Mouse (Mus musculus) liver, embryonic 13.5 days (tissue): Measurements from ENCODE around the gene Retn. TPM values are rescaled to one million over a fixed set of nuclear protein-coding genes. Genes with fewer than 3 reads are reported as not detected.

ENCODE experiments used
- ATAC-seq: fragments of 200-750 bp; cut with Nextera tagmentation; 2 replicates; pipeline ENCODE4 v1.8.0; 2017; ENCODE audit warnings: low read depth, mild to moderate bottlenecking, moderate number of reproducible peaks, moderate library complexity
- DNase-seq: peaks from one replicate; pipeline ENCODE4 v3.0.0; 2022
- H3K27ac ChIP-seq: fragments of 300-500 bp; sonication (generic); 2 replicates; pipeline ENCODE4 v1.5.1; 2015; ENCODE audit warnings: moderate library complexity, mild to moderate bottlenecking, inconsistent platforms
- H3K27me3 ChIP-seq: fragments of 300-500 bp; sonication (generic); 2 replicates; pipeline ENCODE4 v1.6.1; 2015; ENCODE audit warnings: mild to moderate bottlenecking, inconsistent platforms
- H3K36me3 ChIP-seq: fragments of 300-500 bp; sonication (generic); 2 replicates; pipeline ENCODE4 v1.6.1; 2015; ENCODE audit warnings: mild to moderate bottlenecking, inconsistent platforms
- H3K4me1 ChIP-seq: fragments of 300-500 bp; sonication (generic); replicated peaks from 2 replicates; pipeline ENCODE4 v1.6.1; 2015; ENCODE audit warnings: inconsistent platforms
- H3K4me2 ChIP-seq: fragments of 300-500 bp; sonication (generic); 2 replicates; pipeline ENCODE4 v1.6.1; 2015; ENCODE audit warnings: inconsistent platforms, mild to moderate bottlenecking, moderate library complexity
- H3K4me3 ChIP-seq: fragments of 300-500 bp; sonication (generic); replicated peaks from 2 replicates; pipeline ENCODE4 v1.5.1; 2015; ENCODE audit warnings: mild to moderate bottlenecking, inconsistent platforms
- H3K9ac ChIP-seq: fragments of 300-500 bp; sonication (generic); 2 replicates; pipeline ENCODE4 v1.6.1; 2015; ENCODE audit warnings: mild to moderate bottlenecking, inconsistent platforms
- H3K9me3 ChIP-seq: fragments of 300-500 bp; sonication (generic); replicated peaks from 2 replicates; pipeline ENCODE4 v1.6.1; 2016; ENCODE audit warnings: inconsistent platforms
- WGBS: fragments of 180-500 bp; shearing (Covaris S2); methylation state at CpG from one replicate; pipeline ENCODE4 v1.1.7; 2015; ENCODE audit not compliant: insufficient replicate concordance; 5-methylcytosine and 5-hydroxymethylcytosine counted together
- polyA plus RNA-seq: library from polyadenylated mRNA; unstranded; fragments of >200 nt; fragmentation: Nextera tagmentation; extraction: Ambion mirVana; gene quantifications from 2 replicates; pipeline ENCODE4 v1.2.1, GENCODE M21; 2015

Gene Retn
- polyA plus RNA-seq, 1 experiment from 2014 or later, result 0.18 TPM

DNA sequence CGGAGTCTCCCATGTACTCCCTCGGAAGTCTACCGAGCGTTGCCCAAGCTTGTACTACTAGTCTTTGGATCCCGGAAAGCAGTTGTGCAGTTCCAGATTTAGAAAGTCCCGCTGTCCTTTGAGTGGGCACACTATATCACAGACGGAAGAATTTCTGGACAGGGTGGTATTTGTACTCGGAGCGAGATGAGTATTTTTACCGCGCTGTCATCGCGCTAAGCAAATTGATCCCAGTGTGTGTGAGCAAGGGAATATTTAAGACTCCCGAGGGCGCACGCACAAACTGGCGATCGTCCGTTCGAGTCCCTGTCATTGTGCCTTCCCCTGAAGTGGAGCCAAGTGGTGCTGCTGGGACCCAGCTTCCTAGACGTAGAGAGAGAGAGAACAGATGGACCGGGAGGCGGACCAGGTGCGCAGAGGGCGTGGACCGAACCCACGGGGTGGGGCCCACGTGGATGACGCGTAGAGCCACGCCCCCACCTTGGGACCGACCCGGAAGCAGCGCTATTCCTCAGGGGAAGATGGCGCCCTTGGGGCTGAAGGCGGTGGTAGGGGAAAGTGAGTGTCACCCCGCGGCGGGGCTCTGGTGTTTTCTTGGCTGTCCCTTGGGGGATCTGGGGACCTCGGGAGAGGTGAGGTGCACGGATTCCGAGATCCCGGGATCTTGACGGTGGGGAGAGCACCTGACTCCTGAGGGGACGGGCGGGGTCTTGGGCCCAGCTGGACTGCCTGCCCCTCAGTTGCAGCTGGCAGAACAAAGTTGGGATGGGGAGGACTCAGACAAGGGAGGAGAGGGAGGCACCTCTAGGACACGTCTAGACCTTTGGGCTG, 24.7 kb upstream of the Retn start, which contains the start of gene Stxbp2:
Gene Stxbp2, plus strand, starts transcription at position 309 of the 831 bp plus-strand sequence.
- Histone ChIP-seq H3K27ac (peak within 1 kb of the TSS; percentile 71), H3K4me3 (peak within 1 kb of the TSS; percentile 80), H3K9ac (peak within 1 kb of the TSS; percentile 84), H3K4me1 (peaks cover 24% of the 10 kb centered on the region), H3K9me3 (no peaks in the 10 kb centered on the region), H3K27me3 (0 out of 2 replicates have a peak, but pooled peaks cover 8% of the 10 kb centered on the region), H3K36me3 (peaks cover 31% of the 10 kb centered on the region), H3K4me2 (peak within 1 kb of the TSS; percentile 90)
- ATAC-seq, result peak; percentile 93
- DNase-seq, result peak; percentile 85
- WGBS, result 5% methylated on average over 47 of the region's 47 CpGs

DNA sequence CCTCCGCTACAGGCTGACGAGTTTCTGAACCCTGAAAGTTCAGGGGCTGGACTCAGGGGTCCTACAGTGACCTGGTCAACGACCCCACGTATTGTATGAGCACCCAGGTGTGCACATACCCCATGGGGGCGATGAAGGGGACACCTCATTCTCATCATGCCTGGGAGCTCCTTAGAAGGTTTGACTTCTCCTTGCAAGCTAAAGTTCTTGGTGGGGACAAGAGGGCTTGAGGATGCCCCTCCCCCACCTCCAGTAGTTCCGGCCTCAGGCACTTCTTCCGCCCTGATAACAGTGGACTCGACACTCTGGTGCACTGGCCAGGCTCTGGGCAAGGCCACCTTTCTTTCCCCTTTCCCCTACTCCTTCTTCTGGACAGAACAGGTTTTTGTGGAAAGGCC, 24.1 kb upstream of the Retn start:
- Histone ChIP-seq H3K27ac (peak overlapping the region; percentile 71), H3K4me1 (peaks cover 24% of the 10 kb centered on the region), H3K36me3 (peaks cover 37% of the 10 kb centered on the region), H3K27me3 (0 out of 2 replicates have a peak, but pooled peaks cover 8% of the 10 kb centered on the region), H3K9ac (peak overlapping the region; percentile 84), H3K4me3 (peak overlapping the region; percentile 80), H3K9me3 (no peaks in the 10 kb centered on the region), H3K4me2 (peak overlapping the region; percentile 90)
- DNase-seq (peak; percentile 54), ATAC-seq (peak; percentile 61)
- WGBS, result 5% methylated on average over 8 of the region's 8 CpGs

GRCm38 (mm10) chr8:3645804-3646203, 9.8 kb upstream of the Retn start:
- Histone ChIP-seq H3K4me2 (no peak overlapping the region), H3K4me3 (no peak overlapping the region), H3K27ac (no peak overlapping the region), H3K9ac (no peak overlapping the region), H3K36me3 (peaks cover 18% of the 10 kb centered on the region), H3K27me3 (no peaks in the 10 kb centered on the region), H3K4me1 (peaks cover 11% of the 10 kb centered on the region), H3K9me3 (no peaks in the 10 kb centered on the region)
- peak; percentile 79 for ATAC-seq
- WGBS, result 9% methylated on average over 5 of the region's 5 CpGs
- peak; percentile 62 for DNase-seq

DNA sequence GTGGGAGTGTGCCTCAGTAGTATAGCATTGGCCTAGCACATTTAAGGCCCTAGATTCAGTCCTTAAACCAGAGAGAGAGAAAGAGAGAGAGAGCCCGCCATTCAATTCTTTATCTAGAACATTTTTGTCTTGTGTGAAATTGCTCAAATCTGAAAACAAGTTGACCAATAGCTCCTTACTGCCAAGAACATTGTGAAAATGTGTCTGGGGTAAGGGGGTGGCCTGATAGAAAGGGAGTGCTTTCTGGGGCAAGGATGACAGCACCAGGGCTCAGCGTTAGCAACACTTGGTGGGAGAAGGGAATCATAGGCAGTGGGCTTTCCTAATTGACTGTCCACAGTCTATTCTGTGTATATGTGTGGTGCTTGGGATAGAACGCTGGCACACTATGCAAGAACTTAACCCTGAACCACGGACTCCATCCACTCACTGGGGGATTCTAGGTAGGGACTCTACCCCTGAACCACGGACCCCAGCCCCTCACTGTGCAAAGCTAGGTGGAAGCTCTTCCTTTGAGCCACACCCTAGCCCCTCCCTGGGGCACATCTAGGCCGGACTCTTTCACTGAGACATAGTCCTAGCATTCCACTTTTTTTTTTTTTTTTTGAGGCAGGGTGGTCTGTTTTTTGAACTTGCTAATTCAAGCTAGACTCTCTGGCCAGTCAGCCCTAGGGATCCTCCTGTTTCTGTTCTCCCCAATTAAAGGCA, 8.6 kb upstream of the Retn start:
- H3K4me1 ChIP-seq, result peaks cover 11% of the 10 kb centered on the region
- ATAC-seq (no peak), DNase-seq (no peak)
- no peak overlapping the region for H3K4me3 ChIP-seq
- H3K9me3 ChIP-seq, result no peaks in the 10 kb centered on the region
- WGBS, result 65% methylated on average over 6 of the region's 6 CpGs
- no peak overlapping the region for H3K9ac ChIP-seq
- peaks cover 7% of the 10 kb centered on the region for H3K36me3 ChIP-seq
- no peak overlapping the region for H3K27ac ChIP-seq
- H3K27me3 ChIP-seq, result 0 out of 2 replicates have a peak, but pooled peaks cover under 1% of the 10 kb centered on the region
- no peak overlapping the region for H3K4me2 ChIP-seq

DNA sequence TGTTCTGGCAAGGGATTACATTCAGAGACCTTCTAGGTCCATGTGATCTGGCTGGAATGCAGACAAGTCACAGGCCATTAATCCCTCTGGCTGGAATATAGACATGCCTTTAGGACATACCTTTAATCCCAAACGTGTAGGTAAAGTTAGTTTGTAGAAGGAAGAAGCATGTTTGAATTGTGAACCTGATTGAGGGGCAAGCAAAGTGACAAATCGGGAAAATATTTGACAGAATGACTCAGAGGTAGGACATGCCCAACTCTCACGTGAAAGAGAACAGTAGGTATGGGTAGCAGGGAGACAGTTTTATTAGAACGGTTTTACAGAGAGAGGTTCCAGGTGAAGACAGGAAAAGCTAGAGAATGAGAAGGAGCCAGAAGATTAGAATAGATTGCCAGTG, 8.0 kb upstream of the Retn start:
- H3K9ac ChIP-seq, result no peak overlapping the region
- peaks cover 2% of the 10 kb centered on the region for H3K36me3 ChIP-seq
- H3K27me3 ChIP-seq, result 0 out of 2 replicates have a peak, but pooled peaks cover 4% of the 10 kb centered on the region
- no peak overlapping the region for H3K4me2 ChIP-seq
- H3K9me3 ChIP-seq, result no peaks in the 10 kb centered on the region
- H3K27ac ChIP-seq, result no peak overlapping the region
- no peak overlapping the region for H3K4me3 ChIP-seq
- WGBS, result 61% methylated on average over 4 of the region's 4 CpGs
- DNase-seq (no peak), ATAC-seq (no peak)
- H3K4me1 ChIP-seq, result peaks cover 11% of the 10 kb centered on the region

- Histone ChIP-seq H3K4me2 (no peak overlapping the region), H3K4me1 (peaks cover 11% of the 10 kb centered on the region), H3K9me3 (no peaks in the 10 kb centered on the region), H3K27me3 (0 out of 2 replicates have a peak, but pooled peaks cover 4% of the 10 kb centered on the region), H3K36me3 (no peaks in the 10 kb centered on the region), H3K9ac (no peak overlapping the region), H3K27ac (no peak overlapping the region), H3K4me3 (no peak overlapping the region)
- no peak for DNase-seq
- WGBS, result 50% methylated on average over 2 of the region's 2 CpGs
- no peak for ATAC-seq
These were observed 7.3 kb upstream of the Retn start for GRCm38 (mm10) chr8:3648268-3648667.

GRCm38 (mm10) chr8:3648990-3649389, 6.6 kb upstream of the Retn start:
- no peak overlapping the region for H3K9ac ChIP-seq
- 30% methylated on average over 1 of the region's 1 CpGs for WGBS
- no peaks in the 10 kb centered on the region for H3K36me3 ChIP-seq
- no peak overlapping the region for H3K4me2 ChIP-seq
- ATAC-seq (no peak), DNase-seq (no peak)
- H3K4me1 ChIP-seq, result peaks cover 11% of the 10 kb centered on the region
- H3K27ac ChIP-seq, result no peak overlapping the region
- no peak overlapping the region for H3K4me3 ChIP-seq
- H3K27me3 ChIP-seq, result 0 out of 2 replicates have a peak, but pooled peaks cover 4% of the 10 kb centered on the region
- no peaks in the 10 kb centered on the region for H3K9me3 ChIP-seq

GRCm38 (mm10) chr8:3652845-3653244, 2.7 kb upstream of the Retn start:
- no peak for ATAC-seq
- 26% methylated on average over 3 of the region's 3 CpGs for WGBS
- no peaks in the 10 kb centered on the region for H3K9me3 ChIP-seq
- no peak overlapping the region for H3K4me2 ChIP-seq
- no peak overlapping the region for H3K9ac ChIP-seq
- H3K27me3 ChIP-seq, result 0 out of 2 replicates have a peak, but pooled peaks cover 4% of the 10 kb centered on the region
- no peak overlapping the region for H3K27ac ChIP-seq
- H3K4me3 ChIP-seq, result no peak overlapping the region
- H3K4me1 ChIP-seq, result no peaks in the 10 kb centered on the region
- H3K36me3 ChIP-seq, result no peaks in the 10 kb centered on the region
- no peak for DNase-seq

DNA sequence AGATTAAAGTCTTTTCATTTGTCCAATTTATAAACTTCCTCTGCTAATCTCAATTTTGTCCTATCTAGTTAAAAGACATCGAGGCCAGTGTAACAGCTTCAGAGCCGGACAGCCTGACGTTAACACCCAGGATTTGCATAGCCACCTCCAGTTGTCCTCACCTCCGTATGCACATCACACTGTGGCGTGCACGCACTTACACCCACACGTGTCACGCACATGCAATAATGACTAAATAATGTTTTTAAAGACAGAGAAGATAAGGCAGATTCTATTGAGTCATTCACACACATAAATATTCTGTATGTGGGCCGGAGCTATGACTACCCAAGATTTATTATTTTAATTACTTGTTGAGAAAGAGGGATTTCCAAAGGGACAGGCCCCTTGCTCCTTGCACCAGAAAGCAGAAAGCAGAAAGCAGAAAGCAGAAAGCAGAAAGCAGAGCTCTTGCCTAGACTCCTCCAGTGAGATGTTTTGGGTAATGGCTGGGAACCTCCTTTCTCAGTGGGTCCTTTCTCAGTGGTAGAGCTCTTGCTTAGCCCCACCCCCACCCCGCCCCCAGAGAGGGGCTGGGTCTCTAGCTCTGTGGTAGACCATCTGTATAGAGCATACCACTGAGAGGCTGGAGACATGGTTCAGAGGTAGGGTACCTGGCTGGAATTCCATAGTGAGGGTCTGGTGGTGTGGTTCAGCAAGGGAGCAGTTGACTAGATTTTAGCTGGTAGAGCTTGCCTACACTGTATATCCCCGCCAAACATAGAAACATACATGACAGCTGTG, 653 bp upstream of the Retn start:
- Histone ChIP-seq H3K27ac (no peak overlapping the region), H3K36me3 (no peaks in the 10 kb centered on the region), H3K4me1 (no peaks in the 10 kb centered on the region), H3K4me2 (no peak overlapping the region), H3K27me3 (0 out of 2 replicates have a peak, but pooled peaks cover 4% of the 10 kb centered on the region), H3K9ac (no peak overlapping the region), H3K4me3 (no peak overlapping the region), H3K9me3 (no peaks in the 10 kb centered on the region)
- DNase-seq (no peak), ATAC-seq (no peak)
- 66% methylated on average over 11 of the region's 11 CpGs for WGBS

DNA sequence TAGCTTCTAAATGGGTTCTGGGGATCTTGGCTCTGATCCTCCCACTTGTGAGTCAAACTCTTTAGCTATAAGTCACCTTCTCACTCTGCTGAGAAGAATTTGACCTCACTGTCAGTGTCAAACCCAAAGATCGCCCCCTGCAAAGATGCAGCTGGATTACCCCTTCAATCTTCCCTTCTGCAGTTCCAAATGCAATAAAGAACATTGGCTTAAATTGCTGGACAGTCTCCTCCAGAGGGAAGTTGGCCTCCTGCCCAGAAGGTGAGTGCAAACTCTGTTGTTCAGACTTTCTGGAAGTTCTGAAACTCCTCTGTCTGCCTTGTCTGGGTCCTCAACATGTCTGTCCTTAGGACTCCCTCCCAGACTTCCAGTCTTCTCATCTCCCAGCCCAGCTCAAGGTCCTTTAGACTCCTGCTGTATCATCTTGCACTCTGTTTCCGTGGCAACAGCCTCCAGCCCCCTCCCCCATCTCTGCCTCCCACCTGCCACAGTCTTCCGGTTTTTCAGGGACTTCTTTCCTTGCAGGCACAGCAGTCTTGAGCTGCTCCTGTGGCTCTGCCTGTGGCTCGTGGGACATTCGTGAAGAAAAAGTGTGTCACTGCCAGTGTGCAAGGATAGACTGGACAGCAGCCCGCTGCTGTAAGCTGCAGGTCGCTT, 1.3 kb downstream of the Retn start:
- WGBS, result 22% methylated on average over 7 of the region's 7 CpGs
- no peak for ATAC-seq
- no peak overlapping the region for H3K27ac ChIP-seq

More for the DNA sequence above, 1.3 kb downstream of the Retn start:
- Histone ChIP-seq H3K9me3 (no peaks in the 10 kb centered on the region), H3K9ac (no peak overlapping the region), H3K4me2 (no peak overlapping the region), H3K4me1 (no peaks in the 10 kb centered on the region), H3K4me3 (no peak overlapping the region), H3K36me3 (no peaks in the 10 kb centered on the region), H3K27me3 (0 out of 2 replicates have a peak, but pooled peaks cover 4% of the 10 kb centered on the region)
- no peak for DNase-seq
